Mouse (Mus musculus) c-Kit-negative CD71-positive TER-119-positive erythroid progenitor cells, embryonic 14.5 days (primary cell): ENCODE results near the gene Cfap74.

Source experiments
- DNase-seq: peaks from one replicate; pipeline ENCODE4 v3.0.0-alpha.2; 2013; ENCODE audit warnings: low read depth, low spot score

Gene Cfap74

GRCm38 (mm10) chr4:155497963-155498362, 89.0 kb downstream of the Cfap74 start:
- DNase-seq: no peak

- no peak for DNase-seq
Measured at GRCm38 (mm10) chr4:155501126-155501525, 92.1 kb downstream of the Cfap74 start.

GRCm38 (mm10) chr4:155505067-155505466, 96.1 kb downstream of the Cfap74 start:
- no peak for DNase-seq

DNA sequence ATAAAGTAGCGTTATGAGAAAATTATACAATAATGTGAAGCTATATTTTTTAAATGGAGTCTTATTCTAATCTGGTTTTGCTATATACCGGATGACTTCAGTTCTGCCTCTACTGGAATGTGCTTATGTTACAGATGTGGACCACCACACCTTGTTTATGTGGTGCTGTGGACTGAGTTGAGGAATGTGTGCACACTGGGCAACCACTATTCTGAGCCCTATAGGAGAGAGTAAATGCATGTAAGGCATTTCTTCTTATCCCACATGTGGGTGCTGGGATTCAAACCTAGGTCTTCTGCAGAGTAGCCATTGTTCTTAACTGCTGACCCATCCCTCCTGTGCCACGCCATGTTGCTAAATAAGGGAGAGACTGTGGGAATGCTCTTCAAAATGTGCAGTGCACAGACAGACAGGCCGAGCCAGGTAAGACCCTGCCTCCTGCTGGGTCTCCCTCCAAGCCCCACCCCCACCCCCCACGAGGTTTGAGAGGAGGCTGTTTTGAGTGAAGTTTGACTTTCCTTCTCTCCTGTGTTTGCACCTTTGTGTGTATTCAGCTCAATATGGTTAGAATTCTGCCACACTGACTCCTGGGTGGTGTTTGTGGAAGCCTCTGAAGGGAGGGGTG, 96.8 kb downstream of the Cfap74 start:
- DNase-seq: no peak

DNA sequence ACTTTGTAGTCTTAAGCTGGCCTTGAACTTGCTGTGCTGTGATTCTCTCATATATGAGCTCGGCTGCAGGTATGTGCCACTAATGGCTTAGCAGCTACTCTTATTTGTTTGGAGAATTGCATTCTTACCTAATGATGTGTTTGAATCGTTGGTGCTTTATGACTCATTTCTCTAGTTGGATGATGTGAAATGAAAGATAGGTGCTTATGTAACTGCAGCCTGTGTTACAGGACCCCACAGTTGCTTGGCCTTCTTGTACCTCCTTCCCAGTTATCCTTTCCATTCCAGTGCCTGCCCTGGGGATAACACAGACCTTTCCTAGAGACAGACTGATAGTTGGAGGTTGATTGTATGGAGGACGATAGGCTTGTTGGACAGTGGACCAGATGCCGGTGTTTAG, 99.6 kb downstream of the Cfap74 start:
- no peak for DNase-seq

- DNase-seq: no peak
Measured at GRCm38 (mm10) chr4:155510981-155511380, 102.0 kb downstream of the Cfap74 start.

DNA sequence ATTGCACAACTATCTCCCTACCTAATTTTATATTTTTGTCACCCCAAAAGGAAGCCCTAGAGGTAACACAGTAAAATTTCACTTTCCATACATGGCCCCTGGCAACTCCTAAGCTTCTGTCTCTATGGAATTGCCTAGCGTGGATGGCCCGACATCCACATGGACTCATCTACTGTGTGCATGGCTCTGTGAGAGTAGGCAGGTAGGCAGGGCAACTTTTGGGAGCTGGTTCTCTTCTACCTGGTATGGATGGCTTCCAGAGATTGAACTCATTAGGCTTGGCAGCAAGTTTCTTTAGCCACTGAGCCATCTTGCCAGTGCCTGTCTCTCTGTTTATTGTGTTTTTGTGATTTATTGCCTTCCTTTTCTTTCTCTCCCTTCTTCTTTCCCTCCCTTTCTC, 105.8 kb downstream of the Cfap74 start:
- no peak for DNase-seq
